Mouse (Mus musculus) liver, embryonic 12.5 days (tissue): ENCODE measurements around the gene Qrsl1. TPM values are rescaled to one million over a fixed set of nuclear protein-coding genes. Genes with fewer than 3 reads are reported as not detected.

ENCODE experiments used
- ATAC-seq: fragments of 200-750 bp; cut with Nextera tagmentation; 2 replicates; pipeline ENCODE4 v1.8.0; 2017; ENCODE audit warnings: moderate number of reproducible peaks, mild to moderate bottlenecking, moderate library complexity
- H3K27ac ChIP-seq: fragments of 300-500 bp; sonication (generic); 2 replicates; pipeline ENCODE4 v1.5.1; 2016; ENCODE audit warnings: mild to moderate bottlenecking
- H3K27me3 ChIP-seq: fragments of 300-500 bp; sonication (generic); replicated peaks from 2 replicates; pipeline ENCODE4 v1.6.1; 2016; ENCODE audit warnings: mild to moderate bottlenecking, moderate library complexity
- H3K36me3 ChIP-seq: fragments of 300-500 bp; sonication (generic); 2 replicates; pipeline ENCODE4 v1.6.1; 2016; ENCODE audit warnings: mild to moderate bottlenecking, moderate library complexity
- H3K4me1 ChIP-seq: fragments of 300-500 bp; sonication (generic); 2 replicates; pipeline ENCODE4 v1.6.1; 2016
- H3K4me2 ChIP-seq: fragments of 300-500 bp; sonication (generic); 2 replicates; pipeline ENCODE4 v1.6.1; 2016; ENCODE audit warnings: mild to moderate bottlenecking, moderate library complexity
- H3K4me3 ChIP-seq: fragments of 300-500 bp; sonication (generic); 2 replicates; pipeline ENCODE4 v1.5.1; 2016; ENCODE audit warnings: mild to moderate bottlenecking, moderate library complexity
- H3K9ac ChIP-seq: fragments of 300-500 bp; sonication (generic); 2 replicates; pipeline ENCODE4 v1.6.1; 2016; ENCODE audit warnings: mild to moderate bottlenecking, moderate library complexity
- H3K9me3 ChIP-seq: fragments of 300-500 bp; sonication (generic); replicated peaks from 2 replicates; pipeline ENCODE4 v1.6.1; 2016; ENCODE audit warnings: mild to moderate bottlenecking, moderate library complexity
- WGBS: fragments of 180-500 bp; shearing (Covaris S2); methylation state at CpG from one replicate; pipeline ENCODE4 v1.1.7; 2016; ENCODE audit not compliant: insufficient replicate concordance; 5-methylcytosine and 5-hydroxymethylcytosine counted together
- polyA plus RNA-seq: library from polyadenylated mRNA; unstranded; fragments of >200 nt; fragmentation: Nextera tagmentation; extraction: Ambion mirVana; gene quantifications from 2 replicates; pipeline ENCODE4 v1.2.1, GENCODE M21; 2016

Qrsl1 gene
- polyA plus RNA-seq, 1 experiment from 2014 or later = 12.7 TPM

DNA sequence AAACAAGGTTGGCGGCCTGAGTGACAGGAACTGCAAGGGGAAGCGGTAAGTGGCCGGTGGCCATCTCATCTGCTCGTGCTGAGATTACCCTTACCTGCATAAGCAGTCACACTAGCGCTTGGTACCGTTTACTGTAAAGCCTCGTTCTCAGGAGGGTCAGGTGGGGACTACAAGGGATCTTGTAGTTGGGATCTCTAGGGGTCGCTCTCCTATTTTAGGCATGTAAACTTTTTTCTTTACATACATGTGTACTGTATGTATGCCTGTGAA, 9.3 kb upstream of the Qrsl1 start:
- WGBS = 71% methylated on average over 8 of the region's 8 CpGs
- H3K27ac ChIP-seq = peak overlapping the region; percentile 39; the same call in 1 of the 2 replicates

DNA sequence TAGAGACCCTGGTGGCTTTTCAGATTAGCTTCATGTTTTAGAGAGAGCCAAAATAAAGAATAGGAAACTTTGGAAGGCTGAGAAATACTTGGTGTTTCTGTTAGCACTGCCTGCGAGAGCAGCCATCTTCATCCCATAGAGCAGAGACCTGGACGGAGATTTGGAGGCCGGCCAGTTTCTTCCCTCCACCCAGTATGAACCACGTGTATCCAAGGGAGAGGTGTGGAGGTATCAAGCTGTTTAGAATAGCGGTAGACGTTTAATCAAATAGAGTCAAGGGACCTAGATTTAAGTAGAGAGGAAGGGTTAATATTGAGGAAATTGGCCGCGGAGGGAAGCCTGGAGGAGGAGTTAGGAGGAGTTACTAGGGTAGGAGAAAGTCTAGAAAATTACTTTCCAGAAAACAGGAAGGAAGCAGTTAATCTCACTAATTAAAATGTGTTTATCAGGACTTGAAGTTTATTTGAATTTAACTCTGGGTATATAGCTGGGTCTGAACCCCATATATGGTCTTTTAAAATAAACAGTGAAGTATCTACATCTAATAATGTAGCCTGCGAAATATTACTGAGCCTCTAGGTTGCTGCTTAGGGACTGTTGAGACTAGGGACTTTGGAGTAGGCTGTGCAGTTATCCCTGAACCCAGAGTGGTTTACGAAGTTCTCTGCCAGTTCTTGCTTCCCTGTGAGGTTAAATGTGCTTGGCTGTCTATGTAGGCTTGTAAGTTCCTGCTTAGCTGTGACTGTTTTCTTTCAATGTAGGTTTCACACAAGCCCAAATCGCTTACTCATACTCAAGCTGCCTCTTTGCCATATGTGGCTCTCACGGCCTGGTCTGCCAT, 8.7 kb upstream of the Qrsl1 start:
- 70% methylated on average over 12 of the region's 12 CpGs for WGBS
- Histone ChIP-seq H3K9me3 (no peaks in the 10 kb centered on the region), H3K27me3 (no peaks in the 10 kb centered on the region), H3K4me1 (peaks cover 18% of the 10 kb centered on the region), H3K4me2 (no peak overlapping the region), H3K36me3 (peaks cover 21% of the 10 kb centered on the region), H3K27ac (peak overlapping the region; percentile 39; the same call in 1 of the 2 replicates), H3K9ac (no peak overlapping the region), H3K4me3 (no peak overlapping the region)
- ATAC-seq = no peak

More for the DNA sequence above, 9.3 kb upstream of the Qrsl1 start:
- Histone ChIP-seq H3K27me3 (no peaks in the 10 kb centered on the region), H3K9ac (no peak overlapping the region), H3K4me1 (peaks cover 18% of the 10 kb centered on the region), H3K36me3 (peaks cover 24% of the 10 kb centered on the region), H3K4me2 (no peak overlapping the region), H3K4me3 (no peak overlapping the region), H3K9me3 (no peaks in the 10 kb centered on the region)
- no peak for ATAC-seq

DNA sequence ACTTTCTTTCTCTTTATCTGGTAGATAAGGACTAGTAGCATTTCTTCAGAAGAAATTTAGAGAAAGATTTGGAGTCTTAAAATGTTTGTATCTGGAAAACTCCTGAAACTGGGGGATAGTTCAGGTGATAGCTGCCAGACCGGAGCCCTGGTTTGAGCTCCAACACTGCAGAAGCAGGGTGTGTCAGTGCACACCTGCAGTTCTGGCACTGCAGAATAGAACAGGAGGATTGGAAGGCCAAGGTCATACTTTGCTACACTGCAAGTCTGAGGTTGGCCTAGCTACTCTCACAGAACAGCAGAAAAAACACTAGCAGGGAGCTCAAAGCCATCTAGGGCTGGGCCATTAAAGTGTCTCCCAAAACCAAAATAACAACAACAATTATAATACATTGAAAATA, 3.0 kb upstream of the Qrsl1 start:
- Histone ChIP-seq H3K4me3 (no peak overlapping the region), H3K36me3 (no peaks in the 10 kb centered on the region), H3K9ac (no peak overlapping the region), H3K4me2 (no peak overlapping the region), H3K27me3 (no peaks in the 10 kb centered on the region), H3K4me1 (peaks cover 17% of the 10 kb centered on the region), H3K27ac (no peak overlapping the region), H3K9me3 (no peaks in the 10 kb centered on the region)
- 93% methylated on average over 1 of the region's 1 CpGs for WGBS
- no peak for ATAC-seq

DNA sequence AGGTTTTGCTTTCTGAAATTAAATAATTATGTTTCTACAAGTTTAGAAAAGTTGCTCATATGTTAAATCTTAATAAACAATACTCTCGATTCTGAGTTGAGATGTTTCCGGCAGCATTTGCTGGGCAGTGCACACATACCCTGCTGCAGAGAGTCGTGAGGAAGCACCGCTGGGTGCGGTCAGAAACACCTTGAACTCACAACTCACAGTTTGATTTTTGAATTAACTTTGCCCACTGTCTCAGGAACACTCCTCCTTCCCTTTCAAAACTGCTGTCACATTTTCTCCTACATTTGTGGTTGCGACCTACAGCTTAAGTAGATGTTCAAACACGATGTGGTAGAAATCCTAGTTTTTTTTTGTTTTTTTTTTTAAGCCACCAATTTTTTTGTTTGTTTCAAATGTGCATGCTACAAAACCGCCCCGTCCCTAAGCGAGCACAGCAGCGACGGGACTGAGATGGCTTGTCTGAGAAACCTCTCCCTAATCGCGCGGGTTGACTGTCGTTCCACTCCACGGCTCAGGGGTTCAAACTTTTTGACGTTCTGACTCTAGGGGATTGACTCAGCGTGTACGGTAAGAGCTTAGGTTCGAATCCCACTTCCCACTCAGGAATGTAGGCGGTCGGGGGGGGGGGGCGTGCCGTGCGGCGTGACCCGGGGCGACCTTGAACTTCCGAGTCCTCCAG, 518 bp downstream of the Qrsl1 start:
- H3K4me2 ChIP-seq = peak overlapping the region; percentile 85
- peak overlapping the region; percentile 72 for H3K4me3 ChIP-seq
- H3K27ac ChIP-seq = 0 out of 2 replicates have a peak overlapping the region, but pooled peaks have one; percentile 31
- ATAC-seq = peak; percentile 67
- peaks cover 17% of the 10 kb centered on the region for H3K4me1 ChIP-seq
- H3K27me3 ChIP-seq = no peaks in the 10 kb centered on the region
- H3K9ac ChIP-seq = peak overlapping the region; percentile 77
- no peaks in the 10 kb centered on the region for H3K36me3 ChIP-seq
- no peaks in the 10 kb centered on the region for H3K9me3 ChIP-seq
- 4% methylated on average over 30 of the region's 30 CpGs for WGBS

DNA sequence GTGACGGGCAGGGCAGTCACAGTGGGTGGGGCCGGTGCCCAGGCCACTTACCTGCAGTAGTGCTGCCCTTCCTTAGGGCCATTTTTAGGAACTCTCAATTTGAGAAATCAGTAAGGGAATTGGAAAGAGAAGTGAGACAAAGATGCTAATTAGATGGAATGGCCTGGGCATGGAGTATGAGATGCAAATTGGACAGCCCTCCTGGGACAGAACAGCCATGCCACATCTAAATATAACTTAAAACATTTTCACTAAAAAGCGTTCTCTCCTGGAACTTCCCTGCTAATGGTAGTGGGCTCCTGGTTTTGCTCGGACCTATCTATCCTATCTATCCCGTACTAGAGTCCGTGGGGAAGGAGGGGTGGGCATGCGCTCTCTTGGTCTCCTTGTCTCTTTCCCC, 3.3 kb downstream of the Qrsl1 start:
- Histone ChIP-seq H3K9ac (no peak overlapping the region), H3K36me3 (peaks cover 24% of the 10 kb centered on the region), H3K4me1 (peaks cover 17% of the 10 kb centered on the region), H3K4me2 (no peak overlapping the region), H3K4me3 (no peak overlapping the region), H3K27me3 (no peaks in the 10 kb centered on the region), H3K27ac (no peak overlapping the region), H3K9me3 (no peaks in the 10 kb centered on the region)
- WGBS = 84% methylated on average over 7 of the region's 7 CpGs
- ATAC-seq = no peak

DNA sequence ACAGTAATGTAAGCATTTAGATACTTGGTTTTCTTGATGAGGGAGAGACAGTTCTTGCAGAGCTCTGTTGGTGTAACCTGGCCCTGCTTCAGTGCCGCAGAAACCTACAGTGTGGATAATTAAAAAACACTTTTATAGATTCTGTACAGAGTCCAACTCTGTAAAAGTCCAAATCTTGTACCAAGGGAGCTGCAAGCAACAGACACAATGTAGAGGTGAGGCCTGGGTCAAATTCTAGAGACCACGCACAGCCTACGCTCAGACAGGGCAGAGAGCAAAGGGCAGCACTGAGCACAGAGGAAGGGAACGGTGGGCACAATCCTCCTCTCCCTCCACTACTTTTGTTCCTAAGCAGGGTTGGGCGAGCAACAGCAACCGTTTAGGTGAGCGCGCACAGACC, 5.5 kb downstream of the Qrsl1 start:
- ATAC-seq = no peak
- Histone ChIP-seq H3K9me3 (no peaks in the 10 kb centered on the region), H3K4me3 (no peak overlapping the region), H3K4me2 (no peak overlapping the region), H3K4me1 (peaks cover 6% of the 10 kb centered on the region), H3K27ac (no peak overlapping the region), H3K27me3 (no peaks in the 10 kb centered on the region), H3K36me3 (peaks cover 42% of the 10 kb centered on the region), H3K9ac (no peak overlapping the region)
- 79% methylated on average over 8 of the region's 8 CpGs for WGBS

DNA sequence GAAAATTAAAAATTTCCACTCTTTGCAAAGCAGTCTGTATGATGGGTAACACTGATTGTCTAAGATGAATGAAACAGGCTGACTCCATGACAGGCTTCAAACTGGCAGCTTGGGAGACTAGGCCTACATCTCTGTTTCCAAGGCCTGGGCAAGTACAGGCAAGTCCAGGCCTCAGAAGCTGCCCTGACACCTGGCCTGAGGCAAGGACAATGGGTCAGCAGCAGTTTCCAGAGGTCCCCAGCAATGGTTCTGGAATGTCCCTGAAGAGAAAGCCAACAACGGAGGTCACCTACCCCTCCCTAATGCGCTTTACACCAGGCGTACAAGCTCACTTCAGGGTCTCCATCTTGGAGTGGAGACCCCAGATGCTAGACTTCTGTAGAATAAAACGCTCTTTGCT, 8.6 kb downstream of the Qrsl1 start:
- peaks cover 60% of the 10 kb centered on the region for H3K36me3 ChIP-seq
- no peak overlapping the region for H3K9ac ChIP-seq
- H3K4me2 ChIP-seq = no peak overlapping the region
- ATAC-seq = no peak
- no peaks in the 10 kb centered on the region for H3K27me3 ChIP-seq
- no peaks in the 10 kb centered on the region for H3K9me3 ChIP-seq
- WGBS = 84% methylated on average over 4 of the region's 4 CpGs
- no peak overlapping the region for H3K4me3 ChIP-seq
- H3K4me1 ChIP-seq = no peaks in the 10 kb centered on the region
- no peak overlapping the region for H3K27ac ChIP-seq

DNA sequence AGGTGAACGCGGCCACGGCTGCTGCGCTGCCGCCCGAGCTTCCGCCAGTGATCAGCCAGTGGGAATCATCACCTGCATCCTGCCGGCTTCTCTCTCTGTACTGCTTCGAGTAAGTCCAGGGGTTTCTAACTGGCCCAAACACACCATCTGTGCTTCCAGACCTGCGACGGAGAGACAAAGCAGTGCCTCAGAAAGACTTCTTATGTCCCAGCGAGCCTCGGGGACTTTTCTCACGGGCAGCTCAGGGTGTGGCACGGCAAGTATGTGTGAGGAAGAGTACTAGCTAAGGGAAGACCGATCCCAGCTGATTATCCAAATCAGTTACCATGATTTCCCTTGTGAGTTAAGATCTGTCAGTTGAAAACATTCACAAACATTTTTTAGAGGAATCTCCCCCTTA, 12.6 kb downstream of the Qrsl1 start:
- H3K27me3 ChIP-seq = no peaks in the 10 kb centered on the region
- H3K27ac ChIP-seq = no peak overlapping the region
- no peak overlapping the region for H3K9ac ChIP-seq
- 83% methylated on average over 16 of the region's 16 CpGs for WGBS
- no peaks in the 10 kb centered on the region for H3K9me3 ChIP-seq
- H3K4me3 ChIP-seq = no peak overlapping the region
- H3K4me2 ChIP-seq = no peak overlapping the region
- peaks cover 66% of the 10 kb centered on the region for H3K36me3 ChIP-seq
- ATAC-seq = no peak
- H3K4me1 ChIP-seq = no peaks in the 10 kb centered on the region

DNA sequence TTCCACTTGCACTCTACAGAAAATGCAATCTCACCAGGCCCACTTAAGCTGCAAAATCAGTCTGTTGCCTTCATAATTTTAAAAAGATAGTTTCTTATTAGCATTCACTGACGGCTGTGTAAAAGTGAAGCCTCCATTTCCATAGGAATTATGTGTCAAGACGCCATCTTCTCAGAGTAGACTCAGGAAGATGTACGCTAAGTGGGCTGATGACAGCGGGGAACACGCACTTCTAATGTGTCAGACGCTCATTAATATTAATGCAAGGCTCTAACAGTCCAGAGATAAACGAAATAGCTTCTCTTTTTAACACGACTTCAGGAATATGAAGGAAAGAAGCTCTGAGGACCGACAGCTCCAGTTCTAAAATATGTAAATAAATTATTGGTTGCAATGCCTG, 13.9 kb downstream of the Qrsl1 start:
- Histone ChIP-seq H3K27me3 (no peaks in the 10 kb centered on the region), H3K27ac (no peak overlapping the region), H3K4me2 (no peak overlapping the region), H3K36me3 (peaks cover 55% of the 10 kb centered on the region), H3K4me3 (no peak overlapping the region), H3K9me3 (no peaks in the 10 kb centered on the region), H3K4me1 (no peaks in the 10 kb centered on the region), H3K9ac (no peak overlapping the region)
- WGBS = 84% methylated on average over 9 of the region's 9 CpGs
- no peak for ATAC-seq

DNA sequence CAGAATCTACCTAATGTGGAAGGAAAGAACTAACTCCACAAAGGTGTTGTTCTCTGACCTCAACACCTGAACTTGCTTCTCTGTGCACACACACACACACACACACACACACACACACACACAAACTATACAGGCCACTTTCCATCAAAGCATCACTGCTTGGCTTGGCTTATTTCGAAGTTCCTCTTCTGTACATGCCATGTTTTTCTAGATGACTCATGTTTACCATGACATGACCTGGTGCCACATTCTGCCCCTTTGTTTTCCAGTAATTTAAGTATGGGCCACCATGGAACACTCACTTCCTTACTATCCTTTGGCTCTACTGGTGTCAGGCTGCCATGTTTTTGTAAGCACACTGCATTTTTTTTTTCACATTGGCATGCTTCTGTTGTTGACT, 30.1 kb downstream of the Qrsl1 start:
- ATAC-seq = no peak
- Histone ChIP-seq H3K9ac (no peak overlapping the region), H3K9me3 (0 out of 2 replicates have a peak, but pooled peaks cover 2% of the 10 kb centered on the region), H3K27ac (no peak overlapping the region), H3K36me3 (peaks cover 12% of the 10 kb centered on the region), H3K4me3 (no peak overlapping the region), H3K4me2 (no peak overlapping the region), H3K4me1 (no peaks in the 10 kb centered on the region), H3K27me3 (no peaks in the 10 kb centered on the region)
- 64% methylated on average over 1 of the region's 1 CpGs for WGBS

DNA sequence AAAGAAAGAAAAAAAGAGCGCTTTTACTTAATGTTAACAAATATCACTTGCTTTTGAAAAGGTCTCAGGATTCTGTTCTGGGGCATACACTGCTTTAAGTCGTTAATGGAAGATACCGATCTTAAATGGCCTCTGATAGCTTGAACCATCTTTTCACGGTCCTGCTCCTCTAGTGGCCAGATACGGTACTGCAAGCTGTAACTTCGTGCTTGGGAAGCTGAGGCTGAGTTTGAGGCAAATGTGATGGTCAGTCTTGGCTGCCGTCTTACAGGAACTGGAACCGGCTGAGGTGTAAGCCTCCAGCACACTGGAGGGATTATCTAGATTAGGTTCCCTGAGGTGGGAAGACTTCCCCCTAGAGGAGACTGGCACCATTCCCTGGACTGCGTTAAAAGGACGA, 30.8 kb downstream of the Qrsl1 start:
- WGBS = 52% methylated on average over 10 of the region's 10 CpGs

DNA sequence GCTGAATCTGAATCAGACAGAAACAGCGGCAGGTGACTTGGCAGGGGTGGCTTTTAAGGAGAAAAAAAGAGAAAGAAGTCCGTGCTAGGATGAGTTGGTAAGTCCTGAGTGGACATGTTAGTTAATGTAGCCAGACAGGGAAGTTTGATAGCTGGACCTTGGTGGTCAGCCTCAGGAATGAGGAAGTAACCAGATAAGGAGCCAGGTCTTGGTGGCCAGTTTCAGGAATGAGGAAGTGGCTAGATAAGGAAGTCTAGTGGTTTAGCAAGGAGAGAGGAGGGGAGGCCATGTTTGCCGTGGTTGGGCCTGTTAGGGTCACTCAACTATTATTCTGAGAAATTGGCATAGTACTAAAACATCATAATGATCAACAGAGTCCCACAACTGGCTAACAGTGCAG, 45.2 kb downstream of the Qrsl1 start:
- ATAC-seq = no peak
- Histone ChIP-seq H3K4me2 (0 out of 2 replicates have a peak overlapping the region, but pooled peaks have one; percentile 12), H3K4me3 (no peak overlapping the region), H3K27me3 (no peaks in the 10 kb centered on the region), H3K4me1 (peaks cover 12% of the 10 kb centered on the region; the same call in 1 of the 2 replicates), H3K36me3 (no peaks in the 10 kb centered on the region), H3K9ac (no peak overlapping the region), H3K9me3 (no peaks in the 10 kb centered on the region), H3K27ac (no peak overlapping the region)
- 32% methylated on average over 3 of the region's 3 CpGs for WGBS

More for the DNA sequence above, 30.8 kb downstream of the Qrsl1 start:
- no peak for ATAC-seq
- Histone ChIP-seq H3K4me2 (no peak overlapping the region), H3K9me3 (0 out of 2 replicates have a peak, but pooled peaks cover 2% of the 10 kb centered on the region), H3K36me3 (peaks cover 5% of the 10 kb centered on the region), H3K27me3 (no peaks in the 10 kb centered on the region), H3K9ac (no peak overlapping the region), H3K4me3 (no peak overlapping the region), H3K27ac (no peak overlapping the region), H3K4me1 (no peaks in the 10 kb centered on the region)
